Mouse (Mus musculus) gastrocnemius, postnatal 10 days (tissue): ENCODE measurements around the gene Cdc42ep4. TPM values are rescaled to one million over a fixed set of nuclear protein-coding genes. Genes with fewer than 3 reads are reported as not detected.
A peak's percentile ranks its signal among the peaks of the same experiment; 100 is the strongest.

Source experiments
- DNase-seq: peaks from one replicate; pipeline ENCODE4 v3.0.0; 2021; ENCODE audit warnings: mixed read lengths
- total RNA-seq, 2 experiments: library from RNA; stranded (reverse); gene quantifications; 2 replicates each; pipeline ENCODE4 v1.2.3; 2021

The Cdc42ep4 gene
- total RNA-seq, 2 experiments from 2014 or later, result 19.1 to 22.0 TPM

DNA sequence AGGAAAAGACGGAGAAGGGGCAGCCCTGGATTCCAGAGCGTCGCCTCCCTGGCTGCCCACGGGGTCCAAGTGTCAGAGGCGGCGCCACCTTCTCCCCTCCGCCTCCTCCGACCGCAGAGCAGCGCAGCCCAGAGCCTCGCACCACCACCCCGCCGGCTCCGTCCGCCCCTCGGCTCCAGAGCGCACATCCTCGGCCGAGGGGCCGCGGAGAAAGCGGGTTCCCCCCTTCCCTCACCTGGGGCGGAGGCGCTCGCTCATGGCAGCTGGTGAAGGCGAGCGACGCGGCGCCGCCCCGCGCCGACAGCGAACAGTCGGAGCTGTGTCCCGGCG lies 68.1 kb downstream of the Cdc42ep4 start:
- DNase-seq, result no peak

DNA sequence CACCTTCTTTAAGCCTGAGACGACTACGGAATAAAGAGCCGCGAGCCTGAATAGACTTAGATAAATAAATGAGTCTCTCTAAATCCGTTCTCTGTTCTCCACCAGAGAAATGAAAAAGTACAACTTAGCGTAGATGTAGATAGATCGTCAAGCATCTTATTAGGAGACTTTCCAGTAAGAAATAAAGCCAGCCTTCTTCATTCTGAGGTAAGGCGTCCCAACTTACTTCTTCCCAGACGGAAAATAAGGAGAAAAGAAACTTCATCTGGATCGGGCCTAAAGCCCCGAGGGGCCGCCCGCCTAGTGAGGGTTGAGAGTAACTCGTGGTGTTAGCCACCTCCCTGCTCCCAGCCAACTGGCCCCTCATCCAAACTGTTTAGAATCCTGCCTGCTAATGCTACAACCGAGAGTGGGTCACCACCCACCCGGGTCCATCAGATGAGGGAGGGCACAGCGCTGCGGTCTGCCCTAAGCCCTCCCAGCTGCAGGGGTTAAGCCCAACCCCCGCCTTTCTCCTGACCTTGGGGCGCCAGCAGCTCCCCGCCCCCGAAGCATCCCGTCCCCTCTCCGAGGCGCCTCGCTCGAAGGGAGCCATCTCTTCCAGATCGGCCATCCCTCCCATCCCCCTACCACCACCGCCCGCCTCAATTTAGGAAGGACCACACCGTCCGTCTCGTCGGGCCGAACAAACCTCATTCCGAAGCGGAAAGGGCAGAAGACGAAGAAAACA lies 68.6 kb downstream of the Cdc42ep4 start:
- DNase-seq, result peak; percentile 57

DNA sequence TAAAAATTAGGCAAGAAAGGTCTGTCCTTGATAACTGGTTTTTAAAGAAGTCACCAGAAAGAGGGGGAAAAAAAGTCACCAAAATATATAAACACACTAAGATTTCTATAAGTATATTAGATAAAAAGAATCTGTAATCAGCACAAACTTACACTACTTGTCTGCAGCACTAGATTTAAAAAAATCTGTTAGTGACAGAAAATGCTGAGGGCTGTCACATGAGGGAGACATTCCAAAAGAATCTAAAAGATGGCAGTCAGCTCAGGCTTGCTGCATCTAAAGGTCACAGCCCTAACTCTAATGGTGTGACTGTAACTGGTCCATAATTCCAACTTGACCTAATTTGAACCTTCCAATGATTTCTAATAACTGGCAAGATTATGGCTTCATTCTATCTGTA lies 69.7 kb downstream of the Cdc42ep4 start:
- no peak for DNase-seq

DNA sequence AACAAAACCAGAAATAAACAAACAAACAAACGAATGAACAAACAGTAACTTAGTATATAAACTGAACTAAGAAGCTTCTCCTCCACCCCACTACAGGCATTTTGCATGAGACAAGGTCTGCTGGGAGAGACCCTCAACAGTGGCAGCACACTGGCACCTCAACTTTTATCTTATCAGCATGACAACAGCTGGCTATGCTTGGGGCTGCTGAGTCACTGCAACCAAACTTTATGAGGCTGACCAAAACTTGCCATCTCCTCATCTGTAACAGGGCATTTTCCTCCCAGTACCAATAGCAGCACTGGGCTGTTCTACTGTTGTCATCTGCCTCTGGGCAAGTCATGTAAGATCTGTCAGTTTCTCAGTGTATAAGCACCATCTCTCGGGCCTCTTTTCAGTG lies 70.7 kb downstream of the Cdc42ep4 start:
- DNase-seq, result no peak

DNA sequence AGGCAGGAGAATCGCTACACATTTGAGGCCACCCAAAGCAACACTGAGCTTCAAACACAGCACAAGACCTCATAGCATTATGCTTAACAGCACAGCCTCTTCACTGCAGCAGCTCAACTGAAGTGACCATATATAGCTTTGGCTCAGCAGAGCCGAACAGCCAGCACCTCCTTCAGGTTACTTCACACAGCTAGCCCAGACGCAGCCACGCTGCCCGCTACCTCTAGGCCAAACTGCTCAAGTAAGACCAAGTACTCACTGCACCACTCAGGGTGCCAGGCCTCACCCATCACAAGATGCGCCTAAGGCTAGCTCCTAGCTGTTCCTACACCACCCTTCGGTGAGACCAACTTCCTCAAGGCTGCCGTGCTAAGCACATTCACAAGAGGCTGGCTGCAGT lies 73.3 kb downstream of the Cdc42ep4 start:
- no peak for DNase-seq

DNA sequence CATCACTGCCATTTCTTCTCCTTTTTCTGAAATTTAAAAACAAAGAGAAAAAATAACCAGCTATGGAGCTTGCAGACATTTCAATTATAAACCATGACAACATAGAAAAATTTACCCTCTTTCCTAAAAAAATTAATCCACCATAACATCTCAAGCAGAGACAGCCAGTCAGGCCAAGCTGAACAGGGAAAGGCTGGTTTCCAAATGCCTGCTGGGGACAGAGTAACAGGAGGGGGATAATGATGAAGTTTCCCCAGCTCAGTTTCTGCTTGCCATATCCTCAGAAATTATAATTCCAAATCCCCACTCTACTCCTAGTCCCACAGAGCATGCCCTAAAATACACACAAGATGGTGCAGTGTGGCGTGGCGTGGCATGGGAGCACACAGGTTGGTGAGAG lies 74.3 kb downstream of the Cdc42ep4 start:
- no peak for DNase-seq

Other genes with a start within 250 kb of the Cdc42ep4 start
- gene Sstr2, start 132.5 kb downstream of the Cdc42ep4 start, total RNA-seq, result 1 to 10 TPM in 1 of 2 experiments, under 1 TPM in 1; 0.12 to 1.3 TPM
- 10 to 100 TPM; 20.1 to 25.0 TPM for gene Cog1, start 102.7 kb downstream of the Cdc42ep4 start, total RNA-seq
- gene Slc39a11, start 101.8 kb downstream of the Cdc42ep4 start, total RNA-seq, result 1 to 10 TPM; 4.9 to 7.2 TPM
- gene Fam104a, start 67.7 kb downstream of the Cdc42ep4 start, total RNA-seq, result 10 to 100 TPM; 34.8 to 37.9 TPM
- gene D11Wsu47e, start 67.5 kb downstream of the Cdc42ep4 start, total RNA-seq, result 10 to 100 TPM in 1 of 2 experiments, 1 to 10 TPM in 1; 7.3 to 10.9 TPM
- gene Cpsf4l, start 41.9 kb downstream of the Cdc42ep4 start, total RNA-seq, result not detected